Mouse (Mus musculus) kidney, postnatal 36 days (tissue): ENCODE results near the gene Glo1.

Experiments used
- DNase-seq, 2 experiments: peaks; one replicate each; pipeline ENCODE4 v3.0.0; 2021 to 2022; ENCODE audit warnings: mixed read lengths in 2 of 2

Glo1 gene

GRCm38 (mm10) chr17:30575941-30576773 lies 50.5 kb downstream of the Glo1 start, which contains the start of gene Btbd9:
Gene Btbd9, minus strand, starts transcription at chr17:30576488.
- DNase-seq: peak; percentile 92 to 97

- DNase-seq: no peak
Observed at GRCm38 (mm10) chr17:30575121-30575904, 51.4 kb downstream of the Glo1 start.

- no peak for DNase-seq
Observed at GRCm38 (mm10) chr17:30574783-30575075, 51.9 kb downstream of the Glo1 start.

- peak; percentile 50 to 68 for DNase-seq
Observed at GRCm38 (mm10) chr17:30573990-30574782, 52.5 kb downstream of the Glo1 start.

GRCm38 (mm10) chr17:30570971-30571370 lies 55.7 kb downstream of the Glo1 start:
- no peak for DNase-seq

- peak; percentile 91 for DNase-seq
Observed at GRCm38 (mm10) chr17:30570173-30570572, 56.5 kb downstream of the Glo1 start.

- DNase-seq: no peak
Observed at GRCm38 (mm10) chr17:30568473-30568872, 58.2 kb downstream of the Glo1 start.

GRCm38 (mm10) chr17:30564971-30565370 lies 61.7 kb downstream of the Glo1 start:
- DNase-seq: peak; percentile 45 to 53

- DNase-seq: no peak
Observed at GRCm38 (mm10) chr17:30564407-30564806, 62.3 kb downstream of the Glo1 start.

- no peak for DNase-seq
Observed at GRCm38 (mm10) chr17:30563484-30564075, 63.1 kb downstream of the Glo1 start.

- no peak for DNase-seq
Observed at GRCm38 (mm10) chr17:30562770-30563169, 63.9 kb downstream of the Glo1 start.

GRCm38 (mm10) chr17:30559536-30559935 lies 67.1 kb downstream of the Glo1 start:
- DNase-seq: peak; percentile 78 to 94

GRCm38 (mm10) chr17:30558623-30559022 lies 68.0 kb downstream of the Glo1 start:
- no peak for DNase-seq

- no peak for DNase-seq
Observed at GRCm38 (mm10) chr17:30556512-30556911, 70.2 kb downstream of the Glo1 start.

GRCm38 (mm10) chr17:30553027-30553937 lies 73.4 kb downstream of the Glo1 start:
- no peak for DNase-seq

GRCm38 (mm10) chr17:30550774-30551107 lies 75.9 kb downstream of the Glo1 start:
- DNase-seq: no peak

- no peak for DNase-seq
Observed at GRCm38 (mm10) chr17:30549899-30550773, 76.5 kb downstream of the Glo1 start.

GRCm38 (mm10) chr17:30539098-30539497 lies 87.6 kb downstream of the Glo1 start:
- DNase-seq: peak; percentile 56 to 73

GRCm38 (mm10) chr17:30536651-30537050 lies 90.0 kb downstream of the Glo1 start:
- no peak for DNase-seq
